ENCODE assay signal across 8 mouse cellular contexts in the genomic region with DNA sequence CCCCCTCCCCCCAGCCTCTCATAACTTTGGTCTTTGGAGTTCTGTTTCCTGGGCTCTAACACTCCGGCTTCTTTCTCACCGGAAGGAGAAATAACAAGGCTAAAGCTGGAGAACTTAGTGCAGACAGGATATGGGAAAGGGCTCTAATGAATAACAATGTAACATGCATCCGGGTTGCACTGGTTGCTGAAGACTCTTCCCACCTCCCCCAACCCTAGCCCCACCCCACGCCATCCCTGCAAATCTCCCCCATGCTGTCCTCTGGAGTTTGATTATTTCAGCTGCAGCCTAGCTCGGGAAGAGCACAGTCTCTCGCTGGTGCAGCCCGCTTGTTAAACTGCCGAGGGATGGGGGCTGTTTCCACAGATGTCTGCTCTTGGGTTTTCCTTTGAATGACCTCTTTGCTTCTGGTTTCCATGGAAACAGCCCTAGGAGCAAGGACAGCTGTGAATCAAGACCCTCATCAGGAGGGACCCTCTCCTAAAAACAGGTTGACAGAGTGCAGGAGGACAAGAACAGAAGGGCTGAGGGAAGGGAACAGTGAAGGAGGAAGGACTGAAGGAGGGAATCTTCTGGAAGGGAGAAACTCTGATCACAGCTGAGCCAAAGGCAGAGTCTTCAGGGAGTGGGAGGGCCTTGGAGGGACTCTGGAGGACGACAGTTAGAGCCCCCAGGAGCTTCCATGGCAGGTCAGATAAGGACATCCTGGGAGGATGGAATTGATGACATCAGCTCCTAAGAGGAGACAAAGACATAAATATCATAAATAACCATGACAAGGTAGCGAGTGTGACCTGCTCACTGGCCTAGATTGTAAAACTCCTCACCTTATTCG. TPM values are rescaled to one million over a fixed set of nuclear protein-coding genes. Genes with fewer than 3 reads are reported as not detected.
A peak's percentile ranks its signal among the peaks of the same experiment; 100 is the strongest.
DNase-seq lines count a peak whose midpoint lies in the region; ATAC-seq lines count a peak whose summit lies in the region.

No protein-coding gene starts in this region.

- H3K27ac ChIP-seq in heart, embryonic 13.5 days (replicated peaks), result 0 out of 2 replicates have a peak overlapping the region, but pooled peaks have one; percentile 21
- peak overlapping the region; percentile 77 for H3K27ac ChIP-seq in intestine, embryonic 14.5 days (ENCODE audit: low read depth)
- H3K27ac ChIP-seq in midbrain, embryonic 16.5 days (ENCODE audit: low read length), result peak overlapping the region; percentile 66

- H3K4me2 ChIP-seq in heart, embryonic 13.5 days, result peak overlapping the region; percentile 56
- H3K4me2 ChIP-seq in intestine, embryonic 14.5 days (ENCODE audit: low read length), result peak overlapping the region; percentile 42
- peak overlapping the region; percentile 10; the same call in 1 of the 2 replicates for H3K4me2 ChIP-seq in midbrain, embryonic 16.5 days (ENCODE audit: low read length)

- ATAC-seq in heart, embryonic 13.5 days (ENCODE audit: extremely low read depth, insufficient number of reproducible peaks, low FRiP score, low TSS enrichment), result no peak
- peak; percentile 60; the same call in 1 of the 2 replicates for ATAC-seq in intestine, embryonic 14.5 days (replicated peaks; ENCODE audit: low FRiP score, low TSS enrichment, low read depth)
- ATAC-seq in midbrain, embryonic 16.5 days, result peak; percentile 62

- H3K27me3 ChIP-seq in heart, embryonic 13.5 days (replicated peaks), result 0 out of 2 replicates have a peak, but pooled peaks cover 3% of the 10 kb centered on the region
- no peaks in the 10 kb centered on the region for H3K27me3 ChIP-seq in intestine, embryonic 14.5 days (replicated peaks; ENCODE audit: control insufficient read depth, insufficient read depth, low read length)
- no peaks in the 10 kb centered on the region for H3K27me3 ChIP-seq in midbrain, embryonic 16.5 days (ENCODE audit: control insufficient read depth, insufficient read depth, low read depth, low read length)

- no peaks in the 10 kb centered on the region for H3K36me3 ChIP-seq in heart, embryonic 13.5 days
- H3K36me3 ChIP-seq in intestine, embryonic 14.5 days (ENCODE audit: control insufficient read depth, insufficient read depth, low read length), result no peaks in the 10 kb centered on the region
- H3K36me3 ChIP-seq in midbrain, embryonic 16.5 days (ENCODE audit: control insufficient read depth, insufficient read depth, low read length), result no peaks in the 10 kb centered on the region

- H3K9me3 ChIP-seq in heart, embryonic 13.5 days, result no peaks in the 10 kb centered on the region
- H3K9me3 ChIP-seq in intestine, embryonic 14.5 days (ENCODE audit: control insufficient read depth, low read length), result no peaks in the 10 kb centered on the region
- H3K9me3 ChIP-seq in midbrain, embryonic 16.5 days (replicated peaks; ENCODE audit: control insufficient read depth, low read length, poor library complexity, severe bottlenecking), result no peaks in the 10 kb centered on the region

- DNase-seq in heart, adult 9 months (ENCODE audit: low spot score in 2 of 2), result no peak
- peak; percentile 73 for DNase-seq in embryo, embryonic 9.5 days (ENCODE audit: extremely low spot score)
- no peak for DNase-seq in intestine, embryonic 14.5 days (ENCODE audit: low spot score)
- DNase-seq in ovary, postnatal 14 days (ENCODE audit: low spot score), result no peak
- no peak for DNase-seq in cerebellum, postnatal 36 days
- no peak for DNase-seq in cerebellum, adult 9-10 months

- peaks cover 26% of the 10 kb centered on the region for H3K4me1 ChIP-seq in heart, embryonic 13.5 days
- peaks cover 16% of the 10 kb centered on the region for H3K4me1 ChIP-seq in intestine, embryonic 14.5 days (replicated peaks; ENCODE audit: control insufficient read depth, insufficient read depth, low read length)
- peaks cover 29% of the 10 kb centered on the region for H3K4me1 ChIP-seq in midbrain, embryonic 16.5 days (ENCODE audit: control insufficient read depth, insufficient read depth, low read length)

- 15% methylated on average over 11 of the region's 11 CpGs for WGBS in heart, embryonic 13.5 days
- 5% methylated on average over 11 of the region's 11 CpGs for WGBS in intestine, embryonic 14.5 days
- 11% methylated on average over 11 of the region's 11 CpGs for WGBS in midbrain, embryonic 16.5 days

- H3K4me3 ChIP-seq in heart, embryonic 13.5 days, result peak overlapping the region; percentile 13
- H3K4me3 ChIP-seq in intestine, embryonic 14.5 days (ENCODE audit: low read depth, low read length), result no peak overlapping the region
- no peak overlapping the region for H3K4me3 ChIP-seq in midbrain, embryonic 16.5 days (ENCODE audit: low read depth, low read length)

- peak overlapping the region; percentile 59 for H3K9ac ChIP-seq in heart, embryonic 13.5 days
- H3K9ac ChIP-seq in intestine, embryonic 14.5 days (ENCODE audit: low read length), result no peak overlapping the region
- H3K9ac ChIP-seq in midbrain, embryonic 16.5 days (ENCODE audit: low read depth, low read length), result no peak overlapping the region; the same call in 1 of the 2 replicates

RNA-seq across cellular contexts. Expression of a gene that starts 5.6 kb away (rescaled TPM):
- 0.19 TPM in 1 of 2 replicates, not detected in the other for polyA plus RNA-seq in heart, embryonic 13.5 days (2015; fragmentation: Nextera tagmentation; extraction: Ambion mirVana)
- polyA plus RNA-seq in intestine, embryonic 14.5 days (2014; fragmentation: Nextera tagmentation; extraction: Ambion mirVana), result 0.28 TPM in 1 of 2 replicates, not detected in the other
- polyA plus RNA-seq in midbrain, embryonic 16.5 days (2015; fragmentation: Nextera tagmentation; extraction: Ambion mirVana), result 10.1 and 10.5 TPM in 2 replicates

RNA-seq across cellular contexts. Expression of a gene that starts 27.0 kb away (rescaled TPM):
- 0.04 TPM in 1 of 2 replicates, not detected in the other for polyA plus RNA-seq in heart, embryonic 13.5 days (2015; fragmentation: Nextera tagmentation; extraction: Ambion mirVana)
- not detected in 2 replicates for polyA plus RNA-seq in intestine, embryonic 14.5 days (2014; fragmentation: Nextera tagmentation; extraction: Ambion mirVana)
- 0.07 and 0.13 TPM in 2 replicates for polyA plus RNA-seq in midbrain, embryonic 16.5 days (2015; fragmentation: Nextera tagmentation; extraction: Ambion mirVana)

RNA-seq across cellular contexts. Expression of a gene that starts 39.8 kb away (rescaled TPM):
- polyA plus RNA-seq in heart, embryonic 13.5 days (2015; fragmentation: Nextera tagmentation; extraction: Ambion mirVana), result 246 and 255 TPM in 2 replicates
- 92.0 and 96.7 TPM in 2 replicates for polyA plus RNA-seq in intestine, embryonic 14.5 days (2014; fragmentation: Nextera tagmentation; extraction: Ambion mirVana)
- 249 and 258 TPM in 2 replicates for polyA plus RNA-seq in midbrain, embryonic 16.5 days (2015; fragmentation: Nextera tagmentation; extraction: Ambion mirVana)

Comparison
In these comparisons a context has a peak if more than half of its experiments do, and no peak if none do; other contexts are left out.
1. H3K27ac ChIP-seq: peak in every context shown above with its lines; median percentile 77 in intestine, embryonic 14.5 days; 66 in midbrain, embryonic 16.5 days; 21 in heart, embryonic 13.5 days.